In genomic region chr13:77537466-77537865, GRCm38 (mm10) we compare ENCODE assay signal across 19 mouse cellular contexts.
A peak's percentile ranks its signal among the peaks of the same experiment; 100 is the strongest.
DNase-seq lines count a peak whose midpoint lies in the region; TF ChIP-seq lines count a peak whose summit lies in the region.
"Had no signal": no experiment of that assay in that cellular context is flagged by ENCODE, and none has a peak within 500 bp of the region (broad histone marks: within the 10 kb centered on the region; RNA-seq: fewer than 3 reads in every experiment).

No protein-coding gene starts in this region.

- H3K4me3 ChIP-seq in E14TG2a.4 (replicated peaks; ENCODE audit: low read length) (peak overlapping the region; percentile 45), ES-E14 (ENCODE audit: insufficient read depth in 1 of 2, low read depth in 1 of 2, low read length in 2 of 2, poor library complexity in 1 of 2, severe bottlenecking in 1 of 2) (peak overlapping the region; percentile 51 to 68)
- H3K4me3 ChIP-seq in left cerebral cortex, adult 2 months: no peak overlapping the region
- H3K4me3 ChIP-seq: embryonic facial prominence, embryonic 10.5 days; embryonic facial prominence, embryonic 12.5 days; forebrain, embryonic 12.5 days had no signal

- H3K27ac ChIP-seq in ES-E14 (ENCODE audit: insufficient read depth, low read depth, low read length, poor library complexity, severe bottlenecking): no peak overlapping the region
- no peak overlapping the region for H3K27ac ChIP-seq in left cerebral cortex, adult 2 months
- H3K27ac ChIP-seq: embryonic facial prominence, embryonic 10.5 days; embryonic facial prominence, embryonic 12.5 days; forebrain, embryonic 12.5 days had no signal

- no peak for TF ChIP-seq CTCF in E14TG2a.4 (conservative IDR thresholded peaks at IDR 0.05; ENCODE audit: low read length)
- no peak for TF ChIP-seq CTCF in left cerebral cortex, adult 2 months (IDR thresholded peaks at IDR 0.05)

- H3K9me3 ChIP-seq in E14TG2a.4 (ENCODE audit: low read length) (no peaks in the 10 kb centered on the region), ES-E14 (ENCODE audit: control insufficient read depth, insufficient read depth, low read depth, low read length) (no peaks in the 10 kb centered on the region)
- H3K9me3 ChIP-seq: embryonic facial prominence, embryonic 10.5 days; embryonic facial prominence, embryonic 12.5 days; forebrain, embryonic 12.5 days had no signal

- no peaks in the 10 kb centered on the region for H3K27me3 ChIP-seq in E14TG2a.4 (ENCODE audit: insufficient read depth, low read length)
- H3K27me3 ChIP-seq: CH12.LX; embryonic facial prominence, embryonic 12.5 days; forebrain, embryonic 12.5 days had no signal

- H3K9ac ChIP-seq in ES-E14 (ENCODE audit: insufficient read depth, low read depth, low read length, poor library complexity, severe bottlenecking): no peak overlapping the region
- H3K9ac ChIP-seq: embryonic facial prominence, embryonic 12.5 days; forebrain, embryonic 12.5 days had no signal

- no peaks in the 10 kb centered on the region for H3K36me3 ChIP-seq in E14TG2a.4 (ENCODE audit: insufficient read depth, low read length)
- H3K36me3 ChIP-seq in ES-E14 (ENCODE audit: control insufficient read depth, insufficient read depth, low read length, poor library complexity, severe bottlenecking): no peaks in the 10 kb centered on the region
- H3K36me3 ChIP-seq: embryonic facial prominence, embryonic 10.5 days; embryonic facial prominence, embryonic 12.5 days; forebrain, embryonic 12.5 days had no signal

- H3K4me1 ChIP-seq in E14TG2a.4 (replicated peaks; ENCODE audit: low read depth, low read length): no peaks in the 10 kb centered on the region
- H3K4me1 ChIP-seq in ES-E14 (ENCODE audit: control insufficient read depth in 2 of 2, insufficient read depth in 2 of 2, low read length in 2 of 2, poor library complexity in 1 of 2): no peaks in the 10 kb centered on the region
- H3K4me1 ChIP-seq: embryonic facial prominence, embryonic 10.5 days; embryonic facial prominence, embryonic 12.5 days; forebrain, embryonic 12.5 days had no signal

- in situ Hi-C loops in ES-E14 (cut with MboI; ENCODE audit: low sequenced_read_pairs in 2 of 2, unreplicated experiment in 2 of 2): no loop called here

- intact Hi-C loops in left cerebral cortex, adult 2 months (cut with DNase I): no loop called here
- intact Hi-C loops in heart, postnatal 25 days (cut with DNase I): no loop called here

- DNase-seq in ES-E14 (ENCODE audit: low read depth, low spot score) (peak; percentile 25), WW6 (ENCODE audit: low read depth, low spot score) (peak; percentile 13)
- no peak for DNase-seq in gastrocnemius, postnatal 4 days (ENCODE audit: low spot score in 2 of 2)
- no peak for DNase-seq in left cerebral cortex, adult 2 months (ENCODE audit: extremely low spot score in 1 of 2, low spot score in 2 of 2)
- no peak for DNase-seq in heart, postnatal 25 days (ENCODE audit: low spot score)
- DNase-seq: adrenal gland, adult 8-10 months; adrenal gland, postnatal 14 days; adrenal gland, postnatal 36 days; B cell, adult 2 months; cerebellum, adult 11-12 months; cerebellum, adult 2 months; cerebellum, adult 9-10 months; cerebellum, postnatal 10 days; cerebellum, postnatal 25 days had no signal

TF ChIP-seq in ES-E14, 5 proteins besides CTCF, POLR2A, EP300 and RAD21:
- TF ChIP-seq CHD2 (IDR thresholded peaks at IDR 0.05; ENCODE audit: low read depth, low read length): no peak
- no peak for TF ChIP-seq MAFK (IDR thresholded peaks at IDR 0.05; ENCODE audit: insufficient read depth, low read depth, low read length)
- TF ChIP-seq HCFC1 (IDR thresholded peaks at IDR 0.05; ENCODE audit: borderline replicate concordance, insufficient read depth, low read length): no peak
- no peak for TF ChIP-seq ZNF384 (IDR thresholded peaks at IDR 0.05; ENCODE audit: low read depth, low read length)
- TF ChIP-seq ZC3H11A (IDR thresholded peaks at IDR 0.05; ENCODE audit: borderline replicate concordance, low read depth, low read length): no peak

Comparison
In these comparisons a context has a peak if more than half of its experiments do, and no peak if none do; other contexts are left out.
1. DNase-seq: peak in ES-E14 (single experiment) and WW6 (single experiment); none in gastrocnemius, postnatal 4 days (0 of 2), left cerebral cortex, adult 2 months (0 of 2) and heart, postnatal 25 days (single experiment).